Mouse (Mus musculus) common myeloid progenitor, adult 5-6 weeks (primary cell): ENCODE measurements around the gene Olfr765. TPM values are rescaled to one million over a fixed set of nuclear protein-coding genes. Genes with fewer than 3 reads are reported as not detected.
"Not testable (repeated sequence)": the region's sequence is repeated elsewhere in the genome, so short reads cannot be mapped to it uniquely, and the experiment has no call there.

Source experiments
- ATAC-seq: replicated peaks from 2 replicates; pipeline ENCODE4 v1.8.0; 2016; ENCODE audit warnings: low read depth, mild to moderate bottlenecking, moderate TSS enrichment, inconsistent platforms; ENCODE audit not compliant: poor library complexity, severe bottlenecking
- total RNA-seq: library from RNA; stranded (forward); fragments of 200-1000, 187-1606 nt; gene quantifications from 2 replicates; pipeline ENCODE4 v1.2.3, GENCODE M21; 2017

The Olfr765 gene
- total RNA-seq = not detected in 2 replicates

DNA sequence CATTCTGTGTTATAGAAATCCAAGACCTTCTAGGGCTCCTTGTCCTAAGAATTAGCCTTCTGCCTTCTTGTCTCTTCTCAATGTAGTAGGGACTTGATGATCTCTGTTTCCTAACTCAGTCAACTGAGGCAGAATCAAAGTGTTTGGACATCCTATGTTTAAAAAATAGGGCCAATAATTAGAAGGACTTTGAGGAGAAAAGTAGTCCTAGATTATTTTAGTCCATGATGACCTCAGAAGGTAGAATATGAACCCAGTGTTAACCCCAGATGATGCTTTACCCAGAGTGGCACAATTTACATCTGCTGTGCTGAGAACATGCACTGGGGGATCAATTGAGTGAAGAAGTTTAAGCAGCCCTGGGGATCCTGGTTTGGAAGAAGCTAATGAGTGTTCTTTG lies at the start of gene Olfr765:
Gene Olfr765 (minus strand): TSS at position 101 of the 400 bp plus-strand sequence.
- not testable (repeated sequence) for ATAC-seq

GRCm38 (mm10) chr10:129099275-129099674 lies 49.5 kb upstream of the Olfr765 start, which contains the start of gene Olfr768:
TSS of gene Olfr768 (minus strand) at chr10:129099375.
- ATAC-seq = no peak

GRCm38 (mm10) chr10:129082810-129083209 lies 33.0 kb upstream of the Olfr765 start, which contains the start of gene Olfr767:
TSS of gene Olfr767 (minus strand) at chr10:129082910.
- not testable (repeated sequence) for ATAC-seq

DNA sequence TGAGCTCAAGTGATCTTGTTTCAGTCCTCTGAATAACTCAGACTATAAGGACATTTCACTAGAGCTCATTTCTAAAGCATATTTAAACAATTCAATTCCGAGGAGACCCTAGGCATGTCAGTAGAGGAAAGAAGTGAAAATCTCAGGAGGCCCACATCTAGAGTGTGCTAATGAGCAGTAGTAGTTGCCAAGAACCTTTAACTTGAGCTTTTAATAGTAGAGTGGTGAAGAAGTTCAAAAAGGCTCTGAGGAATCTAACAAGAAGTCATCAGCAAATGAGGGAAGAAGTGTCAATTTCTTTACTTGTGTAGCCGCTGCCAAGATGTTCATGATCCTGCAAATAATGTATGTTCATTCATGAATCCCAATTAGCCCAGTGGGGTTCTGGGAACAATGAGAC lies 19.1 kb upstream of the Olfr765 start, which contains the start of gene Olfr766-ps1:
Gene Olfr766-ps1 (minus strand): TSS at position 101 of the 400 bp plus-strand sequence.
- no peak for ATAC-seq

- ATAC-seq = no peak
These were observed 10.0 kb downstream of the Olfr765 start, which contains the start of gene Olfr764-ps1 for GRCm38 (mm10) chr10:129039796-129040195. TSS of gene Olfr764-ps1 (minus strand) at chr10:129039896.

- ATAC-seq = no peak
These were observed 21.5 kb downstream of the Olfr765 start for GRCm38 (mm10) chr10:129028343-129028742.

DNA sequence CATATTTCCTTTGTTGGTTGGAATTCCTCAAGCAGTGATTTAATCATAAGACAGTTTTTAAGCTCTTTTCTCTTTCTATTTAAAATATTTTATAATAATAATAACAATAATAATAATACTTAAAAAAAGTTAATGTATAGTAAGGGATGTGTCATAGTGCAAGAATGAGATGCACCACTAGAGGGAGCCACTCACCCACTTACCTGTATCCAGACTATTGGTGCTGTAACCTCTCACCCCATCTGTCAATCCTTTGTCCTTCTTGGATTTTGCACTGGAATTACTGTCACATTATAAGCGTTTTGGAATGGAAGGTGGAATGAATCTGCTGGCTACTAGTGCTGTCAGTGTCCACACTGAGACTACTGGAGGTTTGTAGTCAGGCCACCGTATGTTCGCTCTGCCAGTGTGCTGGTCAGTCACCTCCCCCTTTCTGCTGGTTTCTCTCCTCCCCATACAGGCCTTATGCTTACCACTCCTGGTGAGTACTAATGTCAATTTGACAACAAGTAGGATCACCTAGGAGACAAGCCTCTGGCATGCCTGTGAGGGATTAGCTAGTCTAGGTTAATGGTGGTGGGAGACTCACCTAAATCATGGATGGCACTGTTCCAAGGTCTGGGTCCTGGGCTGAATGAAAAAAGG lies 23.7 kb downstream of the Olfr765 start:
- ATAC-seq = peak; percentile 83; the same call in 1 of the 2 replicates

- no peak for ATAC-seq
These were observed 26.5 kb downstream of the Olfr765 start for GRCm38 (mm10) chr10:129023319-129023718.

DNA sequence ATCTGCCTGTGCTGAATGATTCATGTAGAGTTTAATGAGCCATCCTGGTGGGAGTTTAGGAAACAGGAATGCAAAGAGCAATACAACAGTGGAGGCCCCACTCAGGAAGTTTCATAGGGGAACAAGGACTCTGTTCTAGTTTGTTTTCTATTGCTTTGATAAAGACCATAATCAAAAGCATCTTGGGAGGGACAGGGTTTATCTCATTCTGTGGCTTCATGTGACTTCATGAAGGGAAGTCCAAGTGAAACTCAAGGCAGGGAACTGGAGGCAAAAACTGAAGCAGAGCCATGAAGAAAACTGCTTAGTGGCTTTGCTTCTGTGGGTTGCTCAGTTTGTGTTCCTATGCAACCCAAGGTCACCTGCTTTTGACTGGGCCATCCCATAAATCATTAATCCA lies 35.3 kb downstream of the Olfr765 start:
- no peak for ATAC-seq

DNA sequence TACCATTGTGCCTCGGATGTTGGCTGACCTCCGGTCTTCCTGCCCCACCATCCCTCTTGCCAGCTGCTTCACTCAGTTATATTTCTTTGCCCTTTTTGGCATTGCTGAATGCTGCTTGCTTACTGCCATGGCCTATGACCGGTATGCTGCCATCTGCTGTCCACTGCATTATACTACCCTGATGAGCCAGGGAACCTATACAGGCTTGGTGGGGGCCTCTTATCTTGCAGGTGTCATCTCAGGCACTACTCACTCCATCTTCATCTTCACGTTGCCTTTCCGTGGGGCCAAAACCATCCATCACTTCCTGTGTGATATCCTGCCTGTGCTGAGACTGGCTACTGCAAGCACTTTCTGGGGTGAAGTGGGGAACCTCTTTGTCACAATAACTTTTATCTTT lies 38.3 kb downstream of the Olfr765 start:
- ATAC-seq = peak; percentile 95

GRCm38 (mm10) chr10:129010288-129010841 lies 39.4 kb downstream of the Olfr765 start, which contains the start of gene Olfr763:
TSS of gene Olfr763 (plus strand) at chr10:129010791.
- no peak for ATAC-seq

DNA sequence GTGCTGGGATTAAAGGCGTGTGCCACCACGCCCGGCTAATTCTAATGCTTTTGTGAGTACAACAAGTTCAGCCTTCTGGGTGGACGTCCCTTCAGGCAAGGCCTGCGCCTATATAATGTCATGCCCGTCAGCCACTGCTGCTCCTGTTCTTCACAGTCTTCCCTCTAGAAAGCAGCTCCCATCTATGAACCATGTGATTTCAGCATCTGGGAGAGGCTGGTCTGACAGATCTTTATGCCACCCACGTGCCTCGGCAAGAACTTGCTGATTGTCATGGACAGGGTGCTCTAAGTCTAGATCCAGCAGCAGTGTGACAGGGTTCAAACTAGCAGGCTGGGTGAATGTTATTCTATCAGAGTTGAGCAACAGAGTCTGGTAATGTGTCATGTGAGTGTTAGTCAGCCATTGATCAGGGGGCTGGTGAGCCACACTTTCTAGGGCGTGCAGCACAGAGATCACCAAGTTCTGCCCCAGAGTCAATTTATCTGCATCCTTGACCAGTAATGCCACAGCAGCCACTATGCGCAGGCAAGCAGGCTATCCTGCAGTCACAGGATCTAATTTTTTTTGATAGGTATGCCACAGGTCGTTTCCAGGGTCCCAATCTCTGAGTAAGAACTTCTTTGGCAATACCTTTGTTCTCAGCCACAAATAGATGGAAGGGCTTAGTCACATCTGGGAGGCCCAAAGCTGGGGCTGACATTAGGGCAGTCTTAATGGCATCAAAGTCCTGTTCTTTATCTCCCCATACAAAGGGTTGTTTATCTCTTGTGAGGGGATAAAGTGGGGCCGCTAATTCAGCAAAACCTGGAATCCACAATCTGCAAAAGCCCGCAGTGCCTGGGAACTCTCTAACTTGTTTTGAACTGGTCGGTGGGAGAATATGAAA lies 45.5 kb downstream of the Olfr765 start:
- no peak for ATAC-seq

GRCm38 (mm10) chr10:128996523-128997040 lies 53.2 kb downstream of the Olfr765 start:
- ATAC-seq = no peak

DNA sequence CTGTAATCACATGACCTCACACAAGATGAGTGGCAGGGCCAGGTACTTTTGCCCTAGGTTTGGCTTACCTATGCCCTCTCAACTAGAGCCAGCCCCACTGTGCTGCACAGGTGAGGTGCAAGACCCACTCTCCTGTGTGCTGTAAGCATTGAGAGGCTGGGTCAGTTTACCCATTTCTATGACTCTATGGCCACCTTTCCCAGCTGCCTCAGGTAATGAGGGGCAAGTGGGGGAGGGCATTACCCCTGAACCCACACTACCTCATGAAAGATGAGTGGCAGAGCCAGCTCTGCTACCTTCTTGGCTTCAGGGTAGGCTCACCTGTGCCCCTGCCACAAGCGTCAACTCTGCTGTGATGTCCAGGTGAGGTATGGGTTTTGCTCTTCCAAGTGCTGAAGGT lies 54.0 kb downstream of the Olfr765 start:
- no peak for ATAC-seq

Other genes starting within 250 kb of the Olfr765 start
- gene Dnajc14, start 245.9 kb downstream of the Olfr765 start, total RNA-seq = 29.7 and 34.6 TPM in 2 replicates
- 3.2 and 3.7 TPM in 2 replicates for gene Tmem198b, start 245.6 kb downstream of the Olfr765 start, total RNA-seq
- 212 and 320 TPM in 2 replicates for gene Sarnp, start 232.7 kb downstream of the Olfr765 start, total RNA-seq
- 86.6 and 90.4 TPM in 2 replicates for gene Ormdl2, start 228.4 kb downstream of the Olfr765 start, total RNA-seq
- gene Gdf11, start 158.3 kb downstream of the Olfr765 start, total RNA-seq = 0.39 TPM in 1 of 2 replicates, not detected in the other
- gene Cd63, start 149.0 kb downstream of the Olfr765 start, total RNA-seq = 38.5 and 39.6 TPM in 2 replicates
- 2.7 and 7.7 TPM in 2 replicates for gene Rdh5, start 127.1 kb downstream of the Olfr765 start, total RNA-seq
- gene Bloc1s1, start 126.0 kb downstream of the Olfr765 start, total RNA-seq = 95.3 and 109 TPM in 2 replicates
- gene Itga7, start 116.2 kb downstream of the Olfr765 start, total RNA-seq = not detected in 2 replicates
- gene Mettl7b, start 89.0 kb downstream of the Olfr765 start, total RNA-seq = not detected in 2 replicates
- not detected in 2 replicates for gene Olfr9, start 60.6 kb downstream of the Olfr765 start, total RNA-seq
- gene Olfr763, start 39.2 kb downstream of the Olfr765 start, total RNA-seq = not detected in 2 replicates
- not detected in 2 replicates for gene Olfr764-ps1, start 10.1 kb downstream of the Olfr765 start, total RNA-seq
- gene Olfr766-ps1, start 19.0 kb upstream of the Olfr765 start, total RNA-seq = not detected in 2 replicates
- gene Olfr767, start 32.9 kb upstream of the Olfr765 start, total RNA-seq = not detected in 2 replicates
- not detected in 2 replicates for gene Olfr768, start 49.4 kb upstream of the Olfr765 start, total RNA-seq
- gene Olfr769, start 67.9 kb upstream of the Olfr765 start, total RNA-seq = not detected in 2 replicates
- gene Olfr770, start 89.0 kb upstream of the Olfr765 start, total RNA-seq = not detected in 2 replicates
- gene Olfr771, start 114.8 kb upstream of the Olfr765 start, total RNA-seq = not detected in 2 replicates
- gene Olfr772, start 127.9 kb upstream of the Olfr765 start, total RNA-seq = not detected in 2 replicates
- gene Olfr773, start 137.4 kb upstream of the Olfr765 start, total RNA-seq = not detected in 2 replicates
- not detected in 2 replicates for gene Olfr774, start 186.2 kb upstream of the Olfr765 start, total RNA-seq
- not detected in 2 replicates for gene Olfr775, start 198.4 kb upstream of the Olfr765 start, total RNA-seq
- not detected in 2 replicates for gene Olfr776, start 209.1 kb upstream of the Olfr765 start, total RNA-seq
- not detected in 2 replicates for gene Olfr777, start 221.5 kb upstream of the Olfr765 start, total RNA-seq